Mouse (Mus musculus) midbrain, embryonic 13.5 days (tissue): ENCODE measurements around the gene Prok1. TPM values are rescaled to one million over a fixed set of nuclear protein-coding genes. Genes with fewer than 3 reads are reported as not detected.

Source experiments
- ATAC-seq: fragments of 200-750 bp; cut with Nextera tagmentation; 2 replicates; pipeline ENCODE4 v1.8.0; 2017; ENCODE audit warnings: mild to moderate bottlenecking, moderate TSS enrichment, moderate library complexity
- H3K27ac ChIP-seq: fragments of 300-500 bp; sonication (generic); 2 replicates; pipeline ENCODE4 v1.5.1; 2015; ENCODE audit warnings: inconsistent platforms, mild to moderate bottlenecking, moderate library complexity
- H3K27me3 ChIP-seq: fragments of 300-500 bp; sonication (generic); 2 replicates; pipeline ENCODE4 v1.6.1; 2015; ENCODE audit warnings: mild to moderate bottlenecking, inconsistent platforms
- H3K36me3 ChIP-seq: fragments of 300-500 bp; sonication (generic); 2 replicates; pipeline ENCODE4 v1.6.1; 2015; ENCODE audit warnings: mild to moderate bottlenecking, inconsistent platforms
- H3K4me1 ChIP-seq: fragments of 300-500 bp; sonication (generic); replicated peaks from 2 replicates; pipeline ENCODE4 v1.6.1; 2015; ENCODE audit warnings: inconsistent platforms
- H3K4me2 ChIP-seq: fragments of 300-500 bp; sonication (generic); replicated peaks from 2 replicates; pipeline ENCODE4 v1.6.1; 2015; ENCODE audit warnings: moderate library complexity, mild to moderate bottlenecking, inconsistent platforms
- H3K4me3 ChIP-seq: fragments of 300-500 bp; sonication (generic); replicated peaks from 2 replicates; pipeline ENCODE4 v1.5.1; 2015; ENCODE audit warnings: mild to moderate bottlenecking, inconsistent platforms
- H3K9ac ChIP-seq: fragments of 300-500 bp; sonication (generic); replicated peaks from 2 replicates; pipeline ENCODE4 v1.6.1; 2015; ENCODE audit warnings: mild to moderate bottlenecking, inconsistent platforms
- H3K9me3 ChIP-seq: fragments of 300-500 bp; sonication (generic); 2 replicates; pipeline ENCODE4 v1.6.1; 2016; ENCODE audit warnings: mild to moderate bottlenecking, inconsistent platforms
- WGBS: fragments of 180-500 bp; shearing (Covaris S2); methylation state at CpG from one replicate; pipeline ENCODE4 v1.1.7; 2015; 5-methylcytosine and 5-hydroxymethylcytosine counted together
- polyA plus RNA-seq: library from polyadenylated mRNA; unstranded; fragments of >200 nt; fragmentation: Nextera tagmentation; extraction: Ambion mirVana; gene quantifications from 2 replicates; pipeline ENCODE4 v1.2.1, GENCODE M21; 2015

Gene Prok1
- not detected in 2 replicates for polyA plus RNA-seq

GRCm38 (mm10) chr3:107239607-107240006 is at the start of gene Prok1:
TSS of gene Prok1 (minus strand) at chr3:107239707.
- Histone ChIP-seq H3K4me2 (no peak within 1 kb of the TSS), H3K4me3 (no peak within 1 kb of the TSS), H3K9ac (no peak within 1 kb of the TSS), H3K27me3 (0 out of 2 replicates have a peak, but pooled peaks cover 4% of the 10 kb centered on the region), H3K9me3 (no peaks in the 10 kb centered on the region), H3K36me3 (no peaks in the 10 kb centered on the region), H3K27ac (no peak within 1 kb of the TSS), H3K4me1 (peaks cover 7% of the 10 kb centered on the region)
- ATAC-seq = no peak
- WGBS = 90% methylated on average over 9 of the region's 9 CpGs

GRCm38 (mm10) chr3:107287346-107287745 is 47.8 kb upstream of the Prok1 start:
- Histone ChIP-seq H3K9me3 (no peaks in the 10 kb centered on the region), H3K9ac (no peak overlapping the region), H3K27ac (no peak overlapping the region), H3K4me3 (no peak overlapping the region), H3K4me1 (no peaks in the 10 kb centered on the region), H3K36me3 (peaks cover 15% of the 10 kb centered on the region), H3K4me2 (no peak overlapping the region), H3K27me3 (no peaks in the 10 kb centered on the region)
- no peak for ATAC-seq

GRCm38 (mm10) chr3:107286123-107286522 is 46.6 kb upstream of the Prok1 start:
- Histone ChIP-seq H3K27me3 (no peaks in the 10 kb centered on the region), H3K4me2 (no peak overlapping the region), H3K9me3 (no peaks in the 10 kb centered on the region), H3K9ac (no peak overlapping the region), H3K4me3 (no peak overlapping the region), H3K4me1 (no peaks in the 10 kb centered on the region), H3K36me3 (peaks cover 22% of the 10 kb centered on the region), H3K27ac (no peak overlapping the region)
- 82% methylated on average over 2 of the region's 2 CpGs for WGBS
- ATAC-seq = no peak

- H3K27me3 ChIP-seq = no peaks in the 10 kb centered on the region
- peaks cover 17% of the 10 kb centered on the region for H3K4me1 ChIP-seq
- H3K9ac ChIP-seq = peak within 1 kb of the TSS; percentile 83
- peak within 1 kb of the TSS; percentile 91 for H3K4me3 ChIP-seq
- peak; percentile 93 for ATAC-seq
- H3K27ac ChIP-seq = no peak within 1 kb of the TSS
- no peaks in the 10 kb centered on the region for H3K9me3 ChIP-seq
- 3% methylated on average over 43 of the region's 43 CpGs for WGBS
- H3K4me2 ChIP-seq = peak within 1 kb of the TSS; percentile 76
- H3K36me3 ChIP-seq = peaks cover 17% of the 10 kb centered on the region
Observed at GRCm38 (mm10) chr3:107278479-107279269, 39.2 kb upstream of the Prok1 start, which contains the start of gene Lamtor5. TSS of gene Lamtor5 (plus strand) at chr3:107278858.

- Histone ChIP-seq H3K4me2 (no peak overlapping the region), H3K9me3 (no peaks in the 10 kb centered on the region), H3K36me3 (no peaks in the 10 kb centered on the region), H3K9ac (no peak overlapping the region), H3K27me3 (no peaks in the 10 kb centered on the region), H3K27ac (no peak overlapping the region), H3K4me1 (peaks cover 17% of the 10 kb centered on the region), H3K4me3 (no peak overlapping the region)
- WGBS = 88% methylated on average over 3 of the region's 3 CpGs
- ATAC-seq = no peak
Observed at GRCm38 (mm10) chr3:107276626-107277025, 37.1 kb upstream of the Prok1 start.

- no peaks in the 10 kb centered on the region for H3K9me3 ChIP-seq
- no peak for ATAC-seq
- no peaks in the 10 kb centered on the region for H3K36me3 ChIP-seq
- no peaks in the 10 kb centered on the region for H3K27me3 ChIP-seq
- H3K27ac ChIP-seq = no peak overlapping the region
- no peak overlapping the region for H3K4me2 ChIP-seq
- H3K4me1 ChIP-seq = peaks cover 17% of the 10 kb centered on the region
- WGBS = 62% methylated on average over 4 of the region's 4 CpGs
- H3K9ac ChIP-seq = no peak overlapping the region
- no peak overlapping the region for H3K4me3 ChIP-seq
Observed at GRCm38 (mm10) chr3:107275996-107276395, 36.5 kb upstream of the Prok1 start.

- Histone ChIP-seq H3K4me2 (no peak overlapping the region), H3K27ac (no peak overlapping the region), H3K27me3 (no peaks in the 10 kb centered on the region), H3K9me3 (no peaks in the 10 kb centered on the region), H3K9ac (no peak overlapping the region), H3K4me3 (no peak overlapping the region), H3K36me3 (no peaks in the 10 kb centered on the region), H3K4me1 (peaks cover 15% of the 10 kb centered on the region)
- 62% methylated on average over 5 of the region's 5 CpGs for WGBS
- no peak for ATAC-seq
Observed at GRCm38 (mm10) chr3:107275351-107275750, 35.8 kb upstream of the Prok1 start.

- Histone ChIP-seq H3K9ac (no peak overlapping the region), H3K9me3 (no peaks in the 10 kb centered on the region), H3K4me3 (no peak overlapping the region), H3K4me2 (no peak overlapping the region), H3K36me3 (no peaks in the 10 kb centered on the region), H3K4me1 (peaks cover 5% of the 10 kb centered on the region; the same call in 1 of the 2 replicates), H3K27me3 (no peaks in the 10 kb centered on the region), H3K27ac (no peak overlapping the region)
- WGBS = 18% methylated on average over 3 of the region's 3 CpGs
- ATAC-seq = peak; percentile 84
Observed at GRCm38 (mm10) chr3:107273820-107274219, 34.3 kb upstream of the Prok1 start.

GRCm38 (mm10) chr3:107272433-107272832 is 32.9 kb upstream of the Prok1 start:
- no peaks in the 10 kb centered on the region for H3K27me3 ChIP-seq
- no peaks in the 10 kb centered on the region for H3K4me1 ChIP-seq
- no peak overlapping the region for H3K4me2 ChIP-seq
- no peak for ATAC-seq
- no peak overlapping the region for H3K9ac ChIP-seq
- WGBS = 90% methylated on average over 3 of the region's 3 CpGs
- no peaks in the 10 kb centered on the region for H3K36me3 ChIP-seq
- H3K9me3 ChIP-seq = no peaks in the 10 kb centered on the region
- H3K27ac ChIP-seq = no peak overlapping the region
- H3K4me3 ChIP-seq = no peak overlapping the region

- H3K4me3 ChIP-seq = no peak overlapping the region
- 75% methylated on average over 2 of the region's 2 CpGs for WGBS
- no peaks in the 10 kb centered on the region for H3K9me3 ChIP-seq
- H3K27ac ChIP-seq = no peak overlapping the region
- no peak overlapping the region for H3K4me2 ChIP-seq
- no peak for ATAC-seq
- H3K27me3 ChIP-seq = no peaks in the 10 kb centered on the region
- no peaks in the 10 kb centered on the region for H3K36me3 ChIP-seq
- H3K9ac ChIP-seq = no peak overlapping the region
- H3K4me1 ChIP-seq = peaks cover under 1% of the 10 kb centered on the region
Observed at GRCm38 (mm10) chr3:107266814-107267345, 27.4 kb upstream of the Prok1 start.

GRCm38 (mm10) chr3:107261851-107262165 is 22.3 kb upstream of the Prok1 start:
- no peak overlapping the region for H3K27ac ChIP-seq
- peaks cover 15% of the 10 kb centered on the region for H3K4me1 ChIP-seq
- H3K4me3 ChIP-seq = no peak overlapping the region
- WGBS = 61% methylated on average over 7 of the region's 7 CpGs
- no peaks in the 10 kb centered on the region for H3K36me3 ChIP-seq
- ATAC-seq = no peak
- no peaks in the 10 kb centered on the region for H3K9me3 ChIP-seq
- H3K4me2 ChIP-seq = no peak overlapping the region
- H3K9ac ChIP-seq = no peak overlapping the region
- H3K27me3 ChIP-seq = no peaks in the 10 kb centered on the region

- peak overlapping the region; percentile 76 for H3K27ac ChIP-seq
- H3K36me3 ChIP-seq = no peaks in the 10 kb centered on the region
- H3K27me3 ChIP-seq = no peaks in the 10 kb centered on the region
- no peak overlapping the region for H3K4me3 ChIP-seq
- peaks cover 15% of the 10 kb centered on the region for H3K4me1 ChIP-seq
- H3K9ac ChIP-seq = no peak overlapping the region
- peak; percentile 77 for ATAC-seq
- no peaks in the 10 kb centered on the region for H3K9me3 ChIP-seq
- H3K4me2 ChIP-seq = no peak overlapping the region
- 53% methylated on average over 8 of the region's 8 CpGs for WGBS
Observed at GRCm38 (mm10) chr3:107260956-107261850, 21.7 kb upstream of the Prok1 start.
